Mouse (Mus musculus): ENCODE results near the gene Fau. TPM values are rescaled to one million over a fixed set of nuclear protein-coding genes. Genes with fewer than 3 reads are reported as not detected.

Gene Fau
- total RNA-seq, 2 experiments from 2014 or later: 1,985 to 2,077 TPM

Other genes with a start within 250 kb of the Fau start
- gene Frmd8, start 182.6 kb upstream of the Fau start, total RNA-seq (2015): 21.4 and 21.9 TPM in 2 replicates
- gene Frmd8, start 182.6 kb upstream of the Fau start, total RNA-seq (2017): 19.3 and 23.3 TPM in 2 replicates
- gene Slc25a45, start 180.0 kb upstream of the Fau start, total RNA-seq (2015): 55.6 and 67.9 TPM in 2 replicates
- gene Slc25a45, start 180.0 kb upstream of the Fau start, total RNA-seq (2017): 69.1 and 73.5 TPM in 2 replicates
- 0.54 and 0.59 TPM in 2 replicates for gene Tigd3, start 163.7 kb upstream of the Fau start, total RNA-seq (2015)
- gene Tigd3, start 163.7 kb upstream of the Fau start, total RNA-seq (2017): 1.0 and 1.8 TPM in 2 replicates
- 52.2 and 52.4 TPM in 2 replicates for gene Dpf2, start 144.8 kb upstream of the Fau start, total RNA-seq (2015)
- 88.7 and 107 TPM in 2 replicates for gene Dpf2, start 144.8 kb upstream of the Fau start, total RNA-seq (2017)
- gene Cdc42ep2, start 133.0 kb upstream of the Fau start, total RNA-seq (2015): 3.0 and 3.4 TPM in 2 replicates
- 1.7 and 1.9 TPM in 2 replicates for gene Cdc42ep2, start 133.0 kb upstream of the Fau start, total RNA-seq (2017)
- gene Pola2, start 93.6 kb upstream of the Fau start, total RNA-seq (2015): 36.9 and 37.7 TPM in 2 replicates
- 29.0 and 33.7 TPM in 2 replicates for gene Pola2, start 93.6 kb upstream of the Fau start, total RNA-seq (2017)
- 0.16 and 0.20 TPM in 2 replicates for gene Slc22a20, start 71.7 kb upstream of the Fau start, total RNA-seq (2015)
- 1.1 and 1.2 TPM in 2 replicates for gene Slc22a20, start 71.7 kb upstream of the Fau start, total RNA-seq (2017)
- gene Capn1, start 41.9 kb upstream of the Fau start, total RNA-seq (2015): 31.1 and 32.2 TPM in 2 replicates
- gene Capn1, start 41.9 kb upstream of the Fau start, total RNA-seq (2017): 53.7 and 54.8 TPM in 2 replicates
- 16.8 and 17.8 TPM in 2 replicates for gene Syvn1, start 11.3 kb upstream of the Fau start, total RNA-seq (2015)
- 6.3 and 7.2 TPM in 2 replicates for gene Syvn1, start 11.3 kb upstream of the Fau start, total RNA-seq (2017)
- gene Mrpl49, start 59 bp upstream of the Fau start, total RNA-seq (2015): 28.7 and 35.8 TPM in 2 replicates
- 31.0 and 33.0 TPM in 2 replicates for gene Mrpl49, start 59 bp upstream of the Fau start, total RNA-seq (2017)
- 8.9 and 10.0 TPM in 2 replicates for gene Znhit2, start 3.3 kb downstream of the Fau start, total RNA-seq (2015)
- gene Znhit2, start 3.3 kb downstream of the Fau start, total RNA-seq (2017): 10.4 and 11.3 TPM in 2 replicates
- gene Tm7sf2, start 10.5 kb downstream of the Fau start, total RNA-seq (2015): 4.7 and 8.6 TPM in 2 replicates
- gene Tm7sf2, start 10.5 kb downstream of the Fau start, total RNA-seq (2017): 4.5 and 4.7 TPM in 2 replicates
- gene Vps51, start 19.4 kb downstream of the Fau start, total RNA-seq (2015): 49.2 and 58.3 TPM in 2 replicates
- gene Vps51, start 19.4 kb downstream of the Fau start, total RNA-seq (2017): 72.9 and 78.7 TPM in 2 replicates
- not detected in 2 replicates for gene Tmem262, start 22.2 kb downstream of the Fau start, total RNA-seq (2015)
- gene Tmem262, start 22.2 kb downstream of the Fau start, total RNA-seq (2017): not detected in 2 replicates
- not detected in 2 replicates for gene Gm28374, start 24.4 kb downstream of the Fau start, total RNA-seq (2015)
- 0.33 and 0.51 TPM in 2 replicates for gene Gm28374, start 24.4 kb downstream of the Fau start, total RNA-seq (2017)
- 15.3 and 15.8 TPM in 2 replicates for gene Zfpl1, start 27.1 kb downstream of the Fau start, total RNA-seq (2015)
- 29.2 and 33.7 TPM in 2 replicates for gene Zfpl1, start 27.1 kb downstream of the Fau start, total RNA-seq (2017)
- 30.5 and 32.2 TPM in 2 replicates for gene Cdca5, start 27.1 kb downstream of the Fau start, total RNA-seq (2015)
- gene Cdca5, start 27.1 kb downstream of the Fau start, total RNA-seq (2017): 24.3 and 26.6 TPM in 2 replicates
- gene AC131692.1, start 36.6 kb downstream of the Fau start, total RNA-seq (2015): 0.62 and 1.2 TPM in 2 replicates
- gene AC131692.1, start 36.6 kb downstream of the Fau start, total RNA-seq (2017): 0.15 TPM in 1 of 2 replicates, not detected in the other
- gene Naaladl1, start 47.9 kb downstream of the Fau start, total RNA-seq (2015): 0.32 and 1.2 TPM in 2 replicates
- 0.28 and 0.55 TPM in 2 replicates for gene Naaladl1, start 47.9 kb downstream of the Fau start, total RNA-seq (2017)
- 3.4 and 5.7 TPM in 2 replicates for gene Sac3d1, start 60.8 kb downstream of the Fau start, total RNA-seq (2015)
- 3.9 and 4.0 TPM in 2 replicates for gene Sac3d1, start 60.8 kb downstream of the Fau start, total RNA-seq (2017)
- 9.9 and 13.5 TPM in 2 replicates for gene Snx15, start 70.5 kb downstream of the Fau start, total RNA-seq (2015)
- gene Snx15, start 70.5 kb downstream of the Fau start, total RNA-seq (2017): 5.2 and 6.4 TPM in 2 replicates
- gene Batf2, start 83.1 kb downstream of the Fau start, total RNA-seq (2015): 1.1 and 1.4 TPM in 2 replicates
- 0.48 and 0.49 TPM in 2 replicates for gene Batf2, start 83.1 kb downstream of the Fau start, total RNA-seq (2017)
- 9.1 and 10.6 TPM in 2 replicates for gene Arl2, start 83.7 kb downstream of the Fau start, total RNA-seq (2015)
- 8.0 and 9.7 TPM in 2 replicates for gene Arl2, start 83.7 kb downstream of the Fau start, total RNA-seq (2017)
- gene Majin, start 126.5 kb downstream of the Fau start, total RNA-seq (2015): 0.58 TPM in 1 of 2 replicates, not detected in the other
- not detected in 2 replicates for gene Majin, start 126.5 kb downstream of the Fau start, total RNA-seq (2017)
- gene Gpha2, start 168.5 kb downstream of the Fau start, total RNA-seq (2015): not detected in 2 replicates
- not detected in 2 replicates for gene Gpha2, start 168.5 kb downstream of the Fau start, total RNA-seq (2017)
- gene Ppp2r5b, start 178.0 kb downstream of the Fau start, total RNA-seq (2015): 5.1 and 5.7 TPM in 2 replicates
- 3.5 and 6.7 TPM in 2 replicates for gene Ppp2r5b, start 178.0 kb downstream of the Fau start, total RNA-seq (2017)
- 9.8 and 10.1 TPM in 2 replicates for gene Atg2a, start 183.8 kb downstream of the Fau start, total RNA-seq (2015)
- 8.5 and 10.3 TPM in 2 replicates for gene Atg2a, start 183.8 kb downstream of the Fau start, total RNA-seq (2017)
- 19.3 and 27.1 TPM in 2 replicates for gene Ehd1, start 218.9 kb downstream of the Fau start, total RNA-seq (2015)
- gene Ehd1, start 218.9 kb downstream of the Fau start, total RNA-seq (2017): 24.0 and 34.8 TPM in 2 replicates
- 0.56 and 0.68 TPM in 2 replicates for gene Cdc42bpg, start 248.6 kb downstream of the Fau start, total RNA-seq (2015)
- gene Cdc42bpg, start 248.6 kb downstream of the Fau start, total RNA-seq (2017): 0.88 and 1.3 TPM in 2 replicates